Mouse (Mus musculus) megakaryocyte, embryonic 14.5 days (primary cell): ENCODE measurements around the gene Gpatch1.

Experiments
- FLI1 ChIP-seq: IDR thresholded peaks from 2 replicates; pipeline ENCODE4 v1.6.1; 2012; ENCODE audit warnings: low read length, inconsistent platforms, mixed read lengths
- GATA1 ChIP-seq: IDR thresholded peaks from 3 replicates; pipeline ENCODE4 v1.6.1; 2012; ENCODE audit warnings: mixed read lengths, low read length, inconsistent platforms, borderline replicate concordance

DNA sequence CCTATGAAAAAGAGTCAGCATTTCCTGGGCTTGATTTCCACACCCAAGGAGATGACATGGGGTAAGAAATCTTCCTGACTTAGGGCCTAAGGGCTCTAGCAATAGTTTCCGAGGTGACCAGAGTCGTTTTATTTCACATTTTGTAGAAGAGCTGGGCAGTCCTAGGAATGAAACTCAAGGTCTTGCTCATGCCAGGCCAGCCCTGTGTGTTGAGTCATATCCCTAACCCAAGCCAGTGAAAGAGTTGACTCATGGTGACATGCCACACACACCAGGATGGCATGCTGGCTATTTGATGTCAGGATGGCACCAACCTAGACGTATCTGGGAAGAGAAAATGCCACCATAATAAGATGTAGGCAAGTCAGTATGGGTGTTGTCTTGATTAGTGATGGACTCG lies 30.8 kb upstream of the Gpatch1 start:
- TF ChIP-seq FLI1 = no peak
- no peak for TF ChIP-seq GATA1
